Mouse (Mus musculus) embryonic facial prominence, embryonic 11.5 days (tissue): ENCODE measurements around the gene Cyp4v3. TPM values are rescaled to one million over a fixed set of nuclear protein-coding genes. Genes with fewer than 3 reads are reported as not detected.

ENCODE experiments used
- ATAC-seq: fragments of 200-750 bp; cut with Nextera tagmentation; replicated peaks from 2 replicates; pipeline ENCODE4 v1.8.0; 2017; ENCODE audit warnings: low read depth; ENCODE audit not compliant: insufficient number of reproducible peaks, low FRiP score, low TSS enrichment
- DNase-seq: peaks from one replicate; pipeline ENCODE4 v3.0.0-alpha.2; 2015; ENCODE audit warnings: low spot score
- H3K27ac ChIP-seq: fragments of 300-500 bp; sonication (generic); replicated peaks from 2 replicates; pipeline ENCODE4 v1.5.1; 2014; ENCODE audit warnings: mild to moderate bottlenecking, low read depth, low read length, control low read depth
- H3K27me3 ChIP-seq: fragments of 300-500 bp; sonication (generic); 2 replicates; pipeline ENCODE4 v1.6.1; 2014; ENCODE audit warnings: mild to moderate bottlenecking, low read length, moderate library complexity, mixed read lengths; ENCODE audit not compliant: control insufficient read depth, insufficient read depth
- H3K36me3 ChIP-seq: fragments of 300-500 bp; sonication (generic); replicated peaks from 2 replicates; pipeline ENCODE4 v1.6.1; 2014; ENCODE audit warnings: low read depth, mild to moderate bottlenecking, low read length, moderate library complexity, mixed read lengths; ENCODE audit not compliant: control insufficient read depth, insufficient read depth
- H3K4me1 ChIP-seq: fragments of 300-500 bp; sonication (generic); 2 replicates; pipeline ENCODE4 v1.6.1; 2014; ENCODE audit warnings: low read length, mixed read lengths; ENCODE audit not compliant: control insufficient read depth, insufficient read depth
- H3K4me2 ChIP-seq: fragments of 300-500 bp; sonication (generic); 2 replicates; pipeline ENCODE4 v1.6.1; 2014; ENCODE audit warnings: low read depth, mild to moderate bottlenecking, control low read depth, low read length, moderate library complexity
- H3K4me3 ChIP-seq: fragments of 300-500 bp; sonication (generic); 2 replicates; pipeline ENCODE4 v1.5.1; 2014; ENCODE audit warnings: low read depth, low read length, control low read depth
- H3K9ac ChIP-seq: fragments of 300-500 bp; sonication (generic); replicated peaks from 2 replicates; pipeline ENCODE4 v1.6.1; 2014; ENCODE audit warnings: mild to moderate bottlenecking, control low read depth, low read length
- H3K9me3 ChIP-seq: fragments of 300-500 bp; sonication (generic); replicated peaks from 2 replicates; pipeline ENCODE4 v1.6.1; 2016; ENCODE audit warnings: mild to moderate bottlenecking, low read length, inconsistent platforms, mixed read lengths; ENCODE audit not compliant: control insufficient read depth
- WGBS: fragments of 180-500 bp; shearing (Covaris S2); extraction: QIAGEN DNeasy Blood & Tissue Kit; methylation state at CpG from one replicate; pipeline ENCODE4 v1.1.7; 2014; 5-methylcytosine and 5-hydroxymethylcytosine counted together
- polyA plus RNA-seq: library from polyadenylated mRNA; unstranded; fragments of >200 nt; fragmentation: Nextera tagmentation; extraction: Ambion mirVana; gene quantifications from 2 replicates; pipeline ENCODE4 v1.2.1, GENCODE M21; 2014

Cyp4v3 gene
- polyA plus RNA-seq, 1 experiment from 2014 or later = 2.0 TPM

- ATAC-seq (no peak), DNase-seq (no peak)
- Histone ChIP-seq H3K27me3 (no peaks in the 10 kb centered on the region), H3K4me2 (no peak within 1 kb of the TSS), H3K4me1 (no peaks in the 10 kb centered on the region), H3K9me3 (no peaks in the 10 kb centered on the region), H3K27ac (no peak within 1 kb of the TSS), H3K4me3 (no peak within 1 kb of the TSS), H3K9ac (no peak within 1 kb of the TSS), H3K36me3 (no peaks in the 10 kb centered on the region)
- WGBS = 73% methylated on average over 10 of the region's 10 CpGs
Observed at GRCm38 (mm10) chr8:45261920-45262319, 71.1 kb downstream of the Cyp4v3 start, which contains the start of gene F11. F11 (minus strand) TSS chr8:45262031.

- no peaks in the 10 kb centered on the region for H3K27me3 ChIP-seq
- H3K36me3 ChIP-seq = no peaks in the 10 kb centered on the region
- no peak overlapping the region for H3K4me2 ChIP-seq
- H3K4me1 ChIP-seq = no peaks in the 10 kb centered on the region
- 83% methylated on average over 8 of the region's 8 CpGs for WGBS
- H3K27ac ChIP-seq = no peak overlapping the region
- H3K4me3 ChIP-seq = no peak overlapping the region
- no peak for DNase-seq
- H3K9ac ChIP-seq = no peak overlapping the region
- no peak for ATAC-seq
- H3K9me3 ChIP-seq = no peaks in the 10 kb centered on the region
Observed at GRCm38 (mm10) chr8:45258421-45258820, 74.6 kb downstream of the Cyp4v3 start.

- no peak overlapping the region for H3K9ac ChIP-seq
- no peak for DNase-seq
- H3K27ac ChIP-seq = no peak overlapping the region
- no peaks in the 10 kb centered on the region for H3K36me3 ChIP-seq
- WGBS = 86% methylated on average over 12 of the region's 12 CpGs
- no peaks in the 10 kb centered on the region for H3K4me1 ChIP-seq
- no peak overlapping the region for H3K4me3 ChIP-seq
- no peak overlapping the region for H3K4me2 ChIP-seq
- H3K27me3 ChIP-seq = no peaks in the 10 kb centered on the region
- no peak for ATAC-seq
- no peaks in the 10 kb centered on the region for H3K9me3 ChIP-seq
Observed at GRCm38 (mm10) chr8:45255040-45255439, 78.0 kb downstream of the Cyp4v3 start.

Other genes starting within 250 kb of the Cyp4v3 start
- 0.22 TPM in 1 of 2 replicates, not detected in the other for gene F11, start 71.2 kb downstream of the Cyp4v3 start, polyA plus RNA-seq
- gene Klkb1, start 38.4 kb downstream of the Cyp4v3 start, polyA plus RNA-seq = not detected in 2 replicates
- not detected in 2 replicates for gene Gm45753, start 24.8 kb downstream of the Cyp4v3 start, polyA plus RNA-seq
- gene Fam149a, start 49.1 kb upstream of the Cyp4v3 start, polyA plus RNA-seq = 12.9 and 15.3 TPM in 2 replicates
- gene Tlr3, start 77.9 kb upstream of the Cyp4v3 start, polyA plus RNA-seq = 1.0 and 2.1 TPM in 2 replicates
- gene Sorbs2, start 174.6 kb upstream of the Cyp4v3 start, polyA plus RNA-seq = 23.9 and 26.6 TPM in 2 replicates